Mouse (Mus musculus): ENCODE measurements at regions not wholly inside any gene's neighbourhood (a gene's known extent, or its start where the extent isn't known, plus 50 kb on each side); places are given as distances from the start of the nearest gene placed in this dataset.

DNA sequence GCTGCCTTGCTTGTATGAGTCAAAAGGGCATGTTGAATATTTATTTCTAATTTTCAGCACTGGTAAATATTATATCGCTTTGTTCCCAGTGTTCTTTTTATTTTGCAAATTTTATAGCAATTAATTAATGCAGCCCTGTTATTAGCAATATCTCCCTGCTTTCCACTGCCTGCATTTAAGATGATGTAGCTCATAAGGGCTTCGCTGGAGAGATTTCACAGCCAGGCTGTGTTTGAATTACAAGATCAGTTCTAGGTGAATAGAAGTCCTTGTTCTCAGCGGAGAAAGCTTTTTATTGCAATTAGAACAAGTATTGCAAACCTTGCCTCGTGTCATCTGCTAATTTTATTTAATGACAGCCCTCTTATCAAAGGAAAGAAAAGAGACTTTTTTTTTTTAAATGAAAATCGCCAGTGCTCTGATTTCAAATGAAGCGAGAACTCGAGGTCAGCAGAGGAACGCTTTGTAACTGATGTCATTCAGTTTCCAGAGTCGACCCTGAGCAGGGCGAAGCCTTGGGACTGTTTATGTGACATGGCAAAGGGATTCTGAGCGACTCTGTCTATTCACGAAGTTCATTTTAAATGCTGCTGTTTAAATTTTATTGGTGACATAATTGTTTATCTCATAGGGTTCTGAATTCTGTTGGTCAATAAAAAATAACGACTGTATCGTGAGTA is 378.7 kb upstream of the Mki67 start:
- no peak for DNase-seq (ENCODE audit: low read depth)

DNA sequence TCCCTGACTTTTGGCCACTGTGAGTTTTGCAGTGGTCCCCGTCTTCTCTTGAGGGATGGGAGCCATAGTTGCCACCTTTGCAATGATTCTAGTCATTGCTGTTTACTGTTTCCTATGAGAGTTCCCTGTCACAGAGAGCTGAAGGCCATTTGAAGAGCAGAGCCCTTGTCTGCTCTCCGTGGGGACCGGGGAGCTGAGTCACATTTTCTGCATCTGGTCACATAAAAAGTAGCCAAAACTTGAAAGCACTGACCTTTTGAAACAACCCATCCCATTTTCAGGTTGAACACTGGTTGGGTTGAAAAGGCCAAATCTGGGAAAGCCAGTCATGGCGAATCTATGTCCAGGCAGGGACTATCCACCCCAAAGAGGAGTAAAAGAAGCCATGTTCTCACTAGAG is 387.9 kb upstream of the Mki67 start:
- DNase-seq (ENCODE audit: low read depth), result no peak

GRCm38 (mm10) chr7:136112163-136112562 is 396.0 kb upstream of the Mki67 start:
- DNase-seq (ENCODE audit: low read depth), result no peak

DNA sequence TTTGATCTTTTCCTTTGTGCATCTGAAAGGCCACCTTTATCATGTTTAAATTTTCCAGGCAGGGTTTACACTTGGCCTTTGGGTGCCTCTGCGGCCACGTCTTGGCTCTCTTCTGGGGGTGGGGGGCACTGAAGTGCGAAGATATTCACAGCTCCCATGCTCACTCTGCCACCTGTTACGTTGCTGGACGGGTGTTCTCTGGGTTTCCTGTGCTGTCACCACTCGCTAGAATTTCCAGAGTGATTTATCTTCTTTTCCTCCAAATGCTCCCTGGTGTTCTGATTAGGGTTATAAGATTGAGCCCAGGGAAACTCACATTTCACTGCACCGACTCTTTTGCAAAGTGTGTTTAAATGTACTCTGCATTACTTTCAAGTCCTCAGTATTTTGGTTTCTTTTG is 404.8 kb upstream of the Mki67 start:
- DNase-seq (ENCODE audit: low read depth), result no peak

GRCm38 (mm10) chr7:136121406-136121805 is 405.2 kb upstream of the Mki67 start:
- DNase-seq (ENCODE audit: low read depth), result no peak

DNA sequence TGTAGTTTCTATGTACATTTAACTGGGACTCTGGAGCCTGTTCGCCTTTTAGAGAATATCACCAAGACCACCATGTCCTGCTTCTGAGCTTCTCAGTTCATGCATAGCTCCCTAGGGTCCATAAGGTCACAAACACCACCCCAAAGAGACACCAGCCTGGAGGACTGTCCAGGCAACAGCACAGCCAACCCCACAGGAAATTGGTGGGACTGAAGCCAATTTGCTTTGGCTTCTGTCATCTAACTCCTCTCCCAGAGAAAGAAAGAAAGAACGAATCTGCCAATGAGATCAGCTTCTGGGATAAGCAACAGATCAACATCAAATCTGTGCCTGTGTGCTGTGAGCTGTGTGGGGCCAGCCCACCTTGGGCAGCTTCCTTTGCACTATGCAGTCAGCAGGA is 408.6 kb upstream of the Mki67 start:
- DNase-seq (ENCODE audit: low read depth), result no peak

- DNase-seq (ENCODE audit: low read depth), result no peak
These were observed 410.2 kb upstream of the Mki67 start for GRCm38 (mm10) chr7:136126393-136126792.

DNA sequence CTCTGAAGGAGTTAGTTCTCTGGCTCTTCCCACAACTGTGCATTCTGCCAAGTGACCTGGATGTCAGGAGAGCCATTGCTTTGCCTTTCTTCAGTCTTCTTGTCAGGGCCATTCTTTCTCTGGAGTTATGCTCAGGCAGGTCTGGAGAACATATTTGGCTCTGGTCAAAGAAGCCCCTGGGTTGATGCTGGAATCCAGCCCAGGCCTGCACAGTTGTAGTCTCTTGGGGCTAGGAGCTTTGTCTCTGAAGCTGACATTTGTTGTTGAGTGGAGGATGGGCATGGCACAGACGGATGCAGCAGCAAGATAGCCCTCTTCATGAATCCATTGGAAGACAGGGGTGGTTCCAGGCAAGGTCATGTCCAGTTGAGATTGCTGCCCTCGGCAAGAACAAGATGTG is 411.4 kb upstream of the Mki67 start:
- DNase-seq (ENCODE audit: low read depth), result no peak

GRCm38 (mm10) chr7:136129721-136130123 is 413.6 kb upstream of the Mki67 start:
- no peak for DNase-seq (ENCODE audit: low read depth)

GRCm38 (mm10) chr7:136130666-136131239 is 414.6 kb upstream of the Mki67 start:
- no peak for DNase-seq (ENCODE audit: low read depth)

- no peak for DNase-seq (ENCODE audit: low read depth)
These were observed 416.8 kb upstream of the Mki67 start for GRCm38 (mm10) chr7:136132976-136133375.

DNA sequence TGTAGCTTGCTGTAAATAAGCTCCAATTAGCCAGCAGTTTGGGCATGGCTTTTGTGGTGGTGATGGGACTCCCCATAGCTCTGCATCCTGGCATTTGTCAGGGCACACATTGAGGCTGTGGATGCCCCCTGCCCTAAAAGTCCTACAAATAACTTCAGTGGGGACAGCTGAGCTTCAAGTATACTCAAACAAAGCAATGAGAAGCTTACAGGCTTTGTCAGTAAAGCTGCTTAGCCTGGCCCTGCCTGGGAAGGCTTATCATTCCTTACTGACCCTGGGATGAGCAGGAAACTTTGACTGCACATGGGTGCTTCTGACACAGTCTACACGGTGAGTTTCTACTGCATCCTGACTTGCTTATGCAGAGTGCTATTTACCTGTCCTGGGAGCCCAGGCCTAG is 420.5 kb upstream of the Mki67 start:
- DNase-seq (ENCODE audit: low read depth), result no peak

DNA sequence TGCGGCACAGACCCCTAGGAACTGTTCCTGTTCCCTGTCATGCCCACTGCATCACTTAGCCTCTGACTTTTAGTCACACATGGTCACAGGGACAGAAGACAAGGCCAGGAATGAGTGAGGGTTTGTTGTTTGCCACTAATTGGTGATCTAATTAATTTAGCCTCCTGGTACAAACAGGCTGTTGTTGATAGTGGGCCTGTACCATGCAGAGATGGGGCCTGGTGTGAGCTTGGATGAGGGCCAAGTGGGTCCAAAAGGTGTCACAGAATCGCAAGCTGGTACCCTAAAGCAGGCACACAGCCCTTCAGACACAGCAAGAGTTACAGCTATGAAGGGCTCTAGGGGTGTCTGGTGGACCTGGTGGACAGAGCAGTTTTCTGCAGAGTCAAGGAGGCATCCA is 421.2 kb upstream of the Mki67 start:
- no peak for DNase-seq (ENCODE audit: low read depth)

DNA sequence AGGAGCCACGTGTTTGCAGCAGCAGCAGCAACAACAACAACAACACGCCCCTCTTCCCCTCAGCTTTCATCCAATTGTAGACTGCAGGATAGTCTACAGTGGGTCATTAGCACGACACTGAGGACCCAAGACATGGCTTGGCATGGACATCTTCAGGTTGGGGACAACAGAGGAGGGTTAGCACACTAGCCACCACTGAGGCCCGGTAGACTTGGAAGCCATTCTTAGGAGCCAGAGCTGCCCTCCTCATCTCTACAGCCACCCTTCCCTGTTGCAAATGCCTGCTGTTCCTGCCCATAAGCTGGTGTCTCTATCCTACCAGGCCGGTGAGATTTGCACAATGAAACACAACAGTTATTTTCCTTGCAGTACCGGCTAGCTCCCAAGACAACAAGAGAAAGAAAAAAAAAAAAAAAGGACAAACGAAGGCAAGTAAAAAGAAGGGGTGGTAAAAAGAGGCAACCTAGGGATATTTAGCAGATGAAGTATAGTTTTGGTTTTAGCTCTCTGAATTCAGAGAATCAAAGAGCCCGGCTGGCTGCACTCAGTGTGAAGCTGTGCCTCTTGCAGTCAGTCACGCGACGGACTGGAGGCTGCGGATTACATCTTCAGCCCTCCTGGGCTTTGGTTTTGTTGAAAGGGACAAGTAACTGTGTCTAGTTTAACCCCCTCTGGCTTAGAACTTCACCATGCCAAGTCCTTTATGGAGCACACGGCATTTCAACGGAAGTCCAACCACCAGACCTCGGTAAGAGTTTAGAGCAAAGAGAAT is 421.9 kb upstream of the Mki67 start:
- no peak for DNase-seq (ENCODE audit: low read depth)

GRCm38 (mm10) chr7:136142832-136143231 is 426.7 kb upstream of the Mki67 start:
- DNase-seq (ENCODE audit: low read depth), result peak; percentile 2

DNA sequence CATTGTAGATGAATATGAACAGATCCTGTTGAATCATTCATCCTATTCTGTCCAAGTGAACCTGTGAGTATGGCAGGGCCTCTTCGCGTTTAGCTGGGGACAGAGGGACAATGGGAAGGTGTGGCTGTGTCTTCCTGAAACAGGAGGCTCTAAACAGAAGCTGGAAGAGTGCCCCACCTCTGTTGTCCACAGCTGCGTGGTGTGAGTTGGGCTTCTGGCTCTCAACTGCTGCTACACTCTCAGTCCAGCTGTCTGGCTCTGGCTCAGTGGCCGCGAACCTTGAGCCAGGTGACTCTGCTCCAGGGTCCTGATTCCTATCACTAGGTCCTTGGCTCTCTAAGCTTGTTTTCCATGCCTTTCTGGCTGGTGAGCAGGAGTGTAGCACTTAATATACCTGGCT is 434.0 kb upstream of the Mki67 start:
- DNase-seq (ENCODE audit: low read depth), result no peak

DNA sequence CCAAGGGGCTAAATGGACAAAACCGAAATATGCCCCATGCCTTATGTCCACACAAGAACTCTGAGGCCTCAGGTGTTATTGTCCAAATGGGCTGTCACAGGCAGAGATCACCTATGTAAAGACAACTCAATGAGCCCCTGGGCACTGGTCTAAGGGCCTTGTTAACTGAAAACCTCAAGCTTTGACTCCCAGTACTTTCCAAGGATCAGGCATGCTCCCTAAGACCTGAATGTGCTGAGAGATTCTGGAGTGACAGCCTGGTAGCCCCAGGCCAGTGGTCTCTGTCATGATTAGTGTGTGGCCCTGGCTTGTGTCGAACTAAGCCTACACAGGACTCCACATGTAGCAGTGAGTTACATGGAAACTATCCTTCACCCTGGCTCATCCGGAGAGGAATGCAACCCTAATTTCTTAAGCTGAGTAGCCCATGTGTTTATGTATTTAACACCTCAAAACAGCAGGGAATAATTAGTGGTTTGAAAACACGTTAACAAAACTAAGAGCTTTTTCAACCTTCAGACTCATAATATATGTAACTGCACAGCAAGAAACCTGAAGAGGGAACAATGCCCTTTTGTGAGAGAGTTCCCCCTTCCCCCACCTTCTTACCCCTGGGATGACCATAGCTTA is 435.3 kb upstream of the Mki67 start:
- DNase-seq (ENCODE audit: low read depth), result no peak

GRCm38 (mm10) chr7:136152470-136152869 is 436.3 kb upstream of the Mki67 start:
- DNase-seq (ENCODE audit: low read depth), result peak; percentile 2

- DNase-seq (ENCODE audit: low read depth), result no peak
These were observed 437.5 kb upstream of the Mki67 start for GRCm38 (mm10) chr7:136153621-136154020.

GRCm38 (mm10) chr7:136159136-136159535 is 443.0 kb upstream of the Mki67 start:
- DNase-seq (ENCODE audit: low read depth), result no peak

DNA sequence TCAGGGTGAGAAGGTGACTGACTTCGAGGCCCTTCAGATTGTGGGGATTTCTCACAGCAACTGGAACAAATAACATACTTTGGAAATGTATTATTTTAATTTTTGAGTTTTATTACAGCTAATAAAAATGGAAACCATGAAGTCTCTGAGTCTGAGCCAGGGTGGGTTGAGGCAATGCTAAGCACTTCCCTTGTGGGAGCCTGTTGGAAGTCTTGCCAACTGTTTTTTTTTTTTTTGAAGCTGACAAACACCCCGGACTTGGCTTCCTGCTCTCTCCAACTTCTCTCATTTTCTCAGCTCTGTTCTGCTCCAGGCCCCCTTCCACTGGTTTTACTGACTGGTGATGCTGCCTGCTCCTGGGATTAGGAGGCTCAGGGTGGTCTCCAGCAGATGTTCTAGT is 445.4 kb upstream of the Mki67 start:
- no peak for DNase-seq (ENCODE audit: low read depth)

DNA sequence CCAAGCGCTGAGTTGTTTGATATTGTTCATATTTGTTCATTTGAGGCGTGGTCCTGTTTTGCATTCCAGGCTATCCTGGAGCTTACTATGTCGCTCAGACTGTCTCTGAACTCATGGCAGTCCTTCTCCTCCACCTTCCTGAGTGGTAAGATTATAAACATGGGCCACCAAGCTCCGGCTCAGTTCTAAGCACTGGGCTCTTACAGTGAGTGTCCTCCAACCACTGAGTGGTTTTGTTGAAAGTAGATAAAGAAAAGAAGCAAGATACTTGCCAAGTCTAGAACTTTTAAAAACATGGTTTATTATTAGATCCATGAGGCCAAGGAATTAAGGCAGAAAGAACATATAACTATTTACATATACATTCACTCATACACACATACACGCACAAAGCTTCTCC is 448.7 kb upstream of the Mki67 start:
- no peak for DNase-seq (ENCODE audit: low read depth)

GRCm38 (mm10) chr7:136169261-136169660 is 453.1 kb upstream of the Mki67 start:
- DNase-seq (ENCODE audit: low read depth), result no peak

Measured in c-Kit-positive CD71-positive TER-119-negative erythroid progenitor cells, embryonic 14.5 days (primary cell).